Mouse (Mus musculus) stomach, embryonic 15.5 days (tissue): ENCODE data around the gene Gm973. TPM values are rescaled to one million over a fixed set of nuclear protein-coding genes. Genes with fewer than 3 reads are reported as not detected.

Experiments
- ATAC-seq: fragments of 200-750 bp; cut with Nextera tagmentation; 2 replicates; pipeline ENCODE4 v1.8.0; 2017; ENCODE audit warnings: low read depth, moderate number of reproducible peaks, moderate TSS enrichment; ENCODE audit not compliant: insufficient read depth, low FRiP score
- H3K27ac ChIP-seq: fragments of 300-500 bp; sonication (generic); 2 replicates; pipeline ENCODE4 v1.5.1; 2015; ENCODE audit warnings: mild to moderate bottlenecking, inconsistent platforms
- H3K27me3 ChIP-seq: fragments of 300-500 bp; sonication (generic); replicated peaks from 2 replicates; pipeline ENCODE4 v1.6.1; 2015; ENCODE audit warnings: inconsistent platforms
- H3K36me3 ChIP-seq: fragments of 300-500 bp; sonication (generic); 2 replicates; pipeline ENCODE4 v1.6.1; 2015; ENCODE audit warnings: inconsistent platforms
- H3K4me1 ChIP-seq: fragments of 300-500 bp; sonication (generic); 2 replicates; pipeline ENCODE4 v1.6.1; 2015; ENCODE audit warnings: inconsistent platforms
- H3K4me2 ChIP-seq: fragments of 300-500 bp; sonication (generic); 2 replicates; pipeline ENCODE4 v1.6.1; 2015; ENCODE audit warnings: mild to moderate bottlenecking, inconsistent platforms
- H3K4me3 ChIP-seq: fragments of 300-500 bp; sonication (generic); replicated peaks from 2 replicates; pipeline ENCODE4 v1.5.1; 2015; ENCODE audit warnings: inconsistent platforms
- H3K9ac ChIP-seq: fragments of 300-500 bp; sonication (generic); 2 replicates; pipeline ENCODE4 v1.6.1; 2015; ENCODE audit warnings: inconsistent platforms
- H3K9me3 ChIP-seq: fragments of 300-500 bp; sonication (generic); 2 replicates; pipeline ENCODE4 v1.6.1; 2016; ENCODE audit warnings: inconsistent platforms
- WGBS: fragments of 180-500 bp; shearing (Covaris S2); methylation state at CpG from one replicate; pipeline ENCODE4 v1.1.7; 2015; 5-methylcytosine and 5-hydroxymethylcytosine counted together
- polyA plus RNA-seq: library from polyadenylated mRNA; unstranded; fragments of >200 nt; fragmentation: Nextera tagmentation; extraction: Ambion mirVana; gene quantifications from 2 replicates; pipeline ENCODE4 v1.2.1, GENCODE M21; 2015

Gene Gm973
- polyA plus RNA-seq, 1 experiment from 2014 or later: 0.55 TPM

- no peaks in the 10 kb centered on the region for H3K27me3 ChIP-seq
- no peaks in the 10 kb centered on the region for H3K36me3 ChIP-seq
- 0 out of 2 replicates have a peak, but pooled peaks cover 4% of the 10 kb centered on the region for H3K4me1 ChIP-seq
- H3K9me3 ChIP-seq: no peaks in the 10 kb centered on the region
- no peak overlapping the region for H3K27ac ChIP-seq
- H3K9ac ChIP-seq: no peak overlapping the region
- no peak for ATAC-seq
- 35% methylated on average over 3 of the region's 3 CpGs for WGBS
- no peak overlapping the region for H3K4me2 ChIP-seq
- no peak overlapping the region for H3K4me3 ChIP-seq
These were observed 8.7 kb downstream of the Gm973 start for GRCm38 (mm10) chr1:59524759-59525158.

DNA sequence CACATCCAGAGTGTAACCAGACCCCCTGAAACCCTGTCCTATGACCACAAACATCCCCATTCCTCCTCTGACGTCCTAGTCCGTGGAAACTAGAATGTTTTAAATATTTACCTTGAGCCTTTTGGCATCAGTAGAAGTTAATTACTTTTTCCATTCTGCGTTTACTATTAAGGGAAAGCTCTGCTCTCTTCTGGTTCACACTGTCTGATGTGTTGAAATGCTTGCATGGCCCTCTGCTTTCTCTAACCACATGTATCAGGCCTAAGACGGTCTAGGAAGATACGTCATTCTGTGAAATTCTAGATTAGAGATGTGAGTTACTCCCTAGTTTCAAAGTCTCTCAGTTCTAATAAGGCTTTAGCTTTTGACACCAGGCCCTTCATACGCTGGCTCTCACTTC, 11.2 kb downstream of the Gm973 start:
- WGBS: 57% methylated on average over 6 of the region's 6 CpGs
- Histone ChIP-seq H3K4me1 (no peaks in the 10 kb centered on the region), H3K4me3 (no peak overlapping the region), H3K9ac (no peak overlapping the region), H3K9me3 (no peaks in the 10 kb centered on the region), H3K4me2 (no peak overlapping the region), H3K27me3 (no peaks in the 10 kb centered on the region), H3K27ac (no peak overlapping the region; the same call in 1 of the 2 replicates), H3K36me3 (no peaks in the 10 kb centered on the region)
- ATAC-seq: peak; percentile 35; the same call in 1 of the 2 replicates

GRCm38 (mm10) chr1:59534976-59535810, 19.1 kb downstream of the Gm973 start:
- no peak for ATAC-seq
- H3K4me2 ChIP-seq: no peak overlapping the region
- H3K4me3 ChIP-seq: no peak overlapping the region
- no peaks in the 10 kb centered on the region for H3K36me3 ChIP-seq
- no peak overlapping the region for H3K9ac ChIP-seq
- H3K27me3 ChIP-seq: no peaks in the 10 kb centered on the region
- no peaks in the 10 kb centered on the region for H3K4me1 ChIP-seq
- WGBS: 42% methylated on average over 5 of the region's 5 CpGs
- H3K27ac ChIP-seq: no peak overlapping the region
- H3K9me3 ChIP-seq: no peaks in the 10 kb centered on the region

DNA sequence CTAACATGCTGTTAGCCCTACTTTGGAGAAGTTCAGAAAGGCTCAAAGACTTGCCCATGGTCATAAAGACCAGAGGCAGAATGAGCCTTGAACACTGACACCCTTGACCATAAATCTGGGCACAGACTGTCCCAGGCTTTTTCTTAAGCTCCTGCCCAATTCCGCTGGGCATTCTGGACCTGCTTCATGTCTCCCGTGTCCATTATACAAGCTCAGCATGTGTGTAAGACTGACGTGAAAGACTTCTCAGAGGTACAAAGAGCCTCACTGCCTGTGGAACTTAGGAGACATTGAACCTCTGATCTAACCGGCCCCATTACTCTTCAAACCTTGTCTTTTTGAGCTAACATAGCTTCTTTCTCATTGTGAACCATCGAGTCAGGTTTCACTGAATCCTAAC, 22.3 kb downstream of the Gm973 start:
- ATAC-seq: no peak
- 89% methylated on average over 5 of the region's 5 CpGs for WGBS

GRCm38 (mm10) chr1:59540537-59541148, 24.6 kb downstream of the Gm973 start:
- Histone ChIP-seq H3K27ac (no peak overlapping the region; the same call in 1 of the 2 replicates), H3K4me2 (no peak overlapping the region), H3K4me1 (no peaks in the 10 kb centered on the region), H3K27me3 (no peaks in the 10 kb centered on the region), H3K9ac (no peak overlapping the region), H3K9me3 (no peaks in the 10 kb centered on the region), H3K4me3 (no peak overlapping the region), H3K36me3 (no peaks in the 10 kb centered on the region)
- ATAC-seq: no peak
- 53% methylated on average over 19 of the region's 19 CpGs for WGBS

More for the DNA sequence above, 22.3 kb downstream of the Gm973 start:
- Histone ChIP-seq H3K27me3 (no peaks in the 10 kb centered on the region), H3K36me3 (no peaks in the 10 kb centered on the region), H3K4me2 (no peak overlapping the region), H3K4me1 (no peaks in the 10 kb centered on the region), H3K27ac (no peak overlapping the region), H3K9me3 (no peaks in the 10 kb centered on the region), H3K4me3 (no peak overlapping the region), H3K9ac (no peak overlapping the region)

DNA sequence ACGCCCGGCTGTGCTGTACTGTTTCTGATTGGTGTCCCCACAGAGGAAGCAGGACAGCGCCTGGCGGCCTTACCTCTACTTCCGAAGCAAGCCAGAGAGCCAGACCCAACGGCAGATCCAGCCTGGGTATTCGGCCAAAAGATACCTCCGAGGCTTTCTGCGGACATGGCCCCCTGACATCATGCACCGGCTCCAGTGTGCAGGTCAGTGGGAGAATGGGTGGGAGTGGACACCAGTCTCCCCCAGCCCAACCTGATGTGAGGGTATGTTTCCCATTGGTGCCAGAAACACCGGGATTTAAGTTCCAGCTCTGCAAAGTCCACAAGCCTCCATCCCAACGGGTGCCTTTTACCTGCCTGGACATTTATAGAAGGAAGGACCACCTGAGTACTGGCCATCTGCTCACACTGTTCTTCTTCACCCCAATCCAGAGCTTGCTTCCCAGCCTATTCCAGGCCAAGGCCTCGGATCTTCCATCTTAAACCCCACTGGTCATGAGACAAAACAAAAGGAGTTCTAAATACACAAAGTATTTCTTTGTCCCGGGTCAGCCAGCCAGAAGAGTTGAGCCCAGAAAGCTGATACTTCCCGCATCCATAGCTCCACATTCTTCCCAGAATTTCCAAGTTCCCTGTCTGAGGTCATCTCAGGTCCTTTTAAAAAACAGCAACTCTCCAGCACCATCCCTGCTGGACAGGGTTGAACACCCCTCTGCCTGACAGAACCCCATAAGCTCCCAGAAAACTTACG, 25.4 kb downstream of the Gm973 start:
- H3K4me2 ChIP-seq: no peak overlapping the region
- H3K36me3 ChIP-seq: no peaks in the 10 kb centered on the region
- H3K27ac ChIP-seq: no peak overlapping the region
- WGBS: 87% methylated on average over 16 of the region's 16 CpGs
- no peak overlapping the region for H3K9ac ChIP-seq
- H3K27me3 ChIP-seq: no peaks in the 10 kb centered on the region
- H3K4me3 ChIP-seq: no peak overlapping the region
- H3K9me3 ChIP-seq: no peaks in the 10 kb centered on the region
- no peak for ATAC-seq
- no peaks in the 10 kb centered on the region for H3K4me1 ChIP-seq

DNA sequence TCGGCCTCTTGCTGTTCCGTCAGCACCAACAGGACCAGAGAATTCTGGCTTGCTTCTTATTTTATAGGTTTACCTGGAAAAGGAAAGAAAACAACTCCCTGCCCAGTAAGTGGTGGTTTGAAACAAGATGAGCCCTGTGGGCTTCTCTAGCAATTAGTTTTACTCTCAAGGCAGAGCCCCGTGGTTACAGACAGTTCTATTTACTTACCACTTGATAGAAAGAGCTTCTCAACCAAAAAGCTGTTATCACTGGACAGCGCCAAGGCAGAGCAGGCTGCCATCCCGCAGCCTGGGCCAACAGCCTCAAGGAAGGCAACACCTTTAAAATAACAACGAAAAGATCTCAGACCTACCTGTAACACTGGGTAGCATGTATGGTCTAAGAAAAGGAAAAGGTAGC, 26.2 kb downstream of the Gm973 start:
- Histone ChIP-seq H3K27ac (no peak overlapping the region), H3K9me3 (no peaks in the 10 kb centered on the region), H3K9ac (no peak overlapping the region), H3K36me3 (no peaks in the 10 kb centered on the region), H3K4me1 (no peaks in the 10 kb centered on the region), H3K4me3 (no peak overlapping the region), H3K27me3 (no peaks in the 10 kb centered on the region), H3K4me2 (no peak overlapping the region)
- WGBS: 53% methylated on average over 6 of the region's 6 CpGs
- no peak for ATAC-seq

- no peak overlapping the region for H3K27ac ChIP-seq
- no peaks in the 10 kb centered on the region for H3K27me3 ChIP-seq
- H3K4me2 ChIP-seq: no peak overlapping the region
- ATAC-seq: no peak
- H3K36me3 ChIP-seq: no peaks in the 10 kb centered on the region
- no peaks in the 10 kb centered on the region for H3K4me1 ChIP-seq
- no peak overlapping the region for H3K9ac ChIP-seq
- H3K9me3 ChIP-seq: no peaks in the 10 kb centered on the region
- WGBS: 69% methylated on average over 8 of the region's 8 CpGs
- H3K4me3 ChIP-seq: no peak overlapping the region
These were observed 27.8 kb downstream of the Gm973 start for GRCm38 (mm10) chr1:59543911-59544310.

DNA sequence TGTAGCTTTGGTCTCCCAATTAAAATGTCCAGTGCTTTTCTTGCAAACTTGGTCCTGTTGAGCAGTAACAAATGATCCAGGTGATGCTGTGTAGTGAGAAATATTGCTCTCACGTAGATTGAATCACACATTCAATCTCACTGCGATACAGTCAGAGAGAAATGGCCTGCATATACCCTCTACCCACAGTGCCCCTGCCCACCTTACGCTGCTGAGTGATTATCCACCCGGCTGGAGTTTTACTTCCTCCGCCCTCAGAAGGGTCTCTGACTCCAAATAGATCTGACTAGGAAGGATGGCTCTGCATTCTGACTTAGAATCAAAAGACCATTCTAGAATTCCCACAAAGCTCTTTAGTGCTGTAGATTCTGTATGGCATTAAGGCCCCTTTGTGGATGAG, 32.4 kb downstream of the Gm973 start:
- no peak for ATAC-seq
- H3K27me3 ChIP-seq: no peaks in the 10 kb centered on the region
- peaks cover 9% of the 10 kb centered on the region for H3K4me1 ChIP-seq
- no peak overlapping the region for H3K9ac ChIP-seq
- H3K27ac ChIP-seq: no peak overlapping the region
- H3K9me3 ChIP-seq: no peaks in the 10 kb centered on the region
- H3K4me2 ChIP-seq: no peak overlapping the region
- no peaks in the 10 kb centered on the region for H3K36me3 ChIP-seq
- 86% methylated on average over 5 of the region's 5 CpGs for WGBS
- H3K4me3 ChIP-seq: no peak overlapping the region

- 73% methylated on average over 7 of the region's 7 CpGs for WGBS
- no peak overlapping the region for H3K4me2 ChIP-seq
- H3K27me3 ChIP-seq: no peaks in the 10 kb centered on the region
- H3K4me1 ChIP-seq: peaks cover 9% of the 10 kb centered on the region
- ATAC-seq: no peak
- no peaks in the 10 kb centered on the region for H3K36me3 ChIP-seq
- H3K9me3 ChIP-seq: no peaks in the 10 kb centered on the region
- H3K4me3 ChIP-seq: no peak overlapping the region
- H3K27ac ChIP-seq: no peak overlapping the region
- no peak overlapping the region for H3K9ac ChIP-seq
These were observed 33.1 kb downstream of the Gm973 start for GRCm38 (mm10) chr1:59549036-59549675.

DNA sequence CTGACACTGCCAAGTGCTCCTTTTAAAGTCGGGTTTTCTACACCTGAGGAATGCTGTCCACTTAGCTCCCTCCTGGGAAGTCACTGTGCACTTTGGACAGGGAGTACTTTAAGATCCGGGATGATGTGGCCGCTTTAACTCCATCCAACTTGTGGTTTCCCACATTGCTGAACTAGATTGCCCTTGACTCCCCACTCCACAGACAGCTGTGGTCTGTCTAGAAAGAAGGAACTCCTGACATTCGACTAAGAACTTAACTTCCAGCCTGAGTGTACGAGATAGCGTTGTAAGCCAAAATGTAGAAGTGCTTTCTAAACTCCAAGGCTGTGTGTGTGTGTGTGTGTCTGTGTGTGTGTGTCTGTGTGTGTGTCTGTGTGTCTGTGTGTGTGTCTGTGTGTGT, 34.2 kb downstream of the Gm973 start:
- Histone ChIP-seq H3K27ac (no peak overlapping the region; the same call in 1 of the 2 replicates), H3K4me2 (no peak overlapping the region), H3K4me1 (peaks cover 9% of the 10 kb centered on the region), H3K9ac (no peak overlapping the region), H3K4me3 (no peak overlapping the region), H3K36me3 (no peaks in the 10 kb centered on the region), H3K9me3 (no peaks in the 10 kb centered on the region), H3K27me3 (no peaks in the 10 kb centered on the region)
- WGBS: 30% methylated on average over 6 of the region's 6 CpGs
- ATAC-seq: peak; percentile 72
